Mouse (Mus musculus) CH12.LX (cell line): ENCODE data around the gene Pik3cb. TPM values are rescaled to one million over a fixed set of nuclear protein-coding genes. Genes with fewer than 3 reads are reported as not detected.

ENCODE experiments used
- DNase-seq: peaks from one replicate; pipeline ENCODE4 v3.0.0-alpha.2; 2013; ENCODE audit errors: extremely low read depth
- H3K27ac ChIP-seq: 2 replicates; pipeline ENCODE4 v1.5.1; 2012; ENCODE audit warnings: low read depth, mild to moderate bottlenecking, control low read depth, moderate library complexity; ENCODE audit not compliant: insufficient read depth
- H3K27me3 ChIP-seq: replicated peaks from 2 replicates; pipeline ENCODE3; 2012; ENCODE audit warnings: inconsistent platforms
- H3K36me3 ChIP-seq, 2 experiments: replicated peaks in 1 of 2; 2 replicates each; pipeline versions ENCODE3 to v1.6.1; 2012; ENCODE audit warnings: inconsistent platforms in 1 of 2, low read length in 1 of 2, mild to moderate bottlenecking in 1 of 2, mixed read lengths in 1 of 2, moderate library complexity in 1 of 2; ENCODE audit not compliant: control insufficient read depth in 1 of 2, insufficient read depth in 1 of 2
- H3K4me1 ChIP-seq, 2 experiments: 2 replicates each; pipeline ENCODE4 v1.6.1; 2012; ENCODE audit warnings: inconsistent platforms in 1 of 2, moderate library complexity in 1 of 2; ENCODE audit not compliant: insufficient read depth in 2 of 2, control insufficient read depth in 1 of 2
- H3K4me2 ChIP-seq: 2 replicates; pipeline ENCODE4 v1.6.1; 2012; ENCODE audit warnings: low read depth, mild to moderate bottlenecking, control low read depth; ENCODE audit not compliant: poor library complexity, insufficient read depth, severe bottlenecking
- H3K4me3 ChIP-seq, 3 experiments: fragments of 150-350 bp in 1 of 3; sonication (generic) in 1 of 3; replicated peaks in 1 of 3; 2 replicates each; pipeline versions ENCODE3 to v1.5.1; 2011 to 2012; ENCODE audit warnings: low read depth in 2 of 3, low read length in 2 of 3, mild to moderate bottlenecking in 2 of 3, moderate library complexity in 2 of 3, control low read depth in 1 of 3, improper control_type of control experiment in 1 of 3, inconsistent platforms in 1 of 3, mixed read lengths in 1 of 3; ENCODE audit not compliant: poor library complexity in 1 of 3
- H3K79me2 ChIP-seq: replicated peaks from 2 replicates; pipeline ENCODE4 v1.6.1; 2012; ENCODE audit warnings: mild to moderate bottlenecking, moderate library complexity; ENCODE audit not compliant: control insufficient read depth, poor library complexity, insufficient read depth, severe bottlenecking; ENCODE audit errors: extremely low read depth
- H3K9ac ChIP-seq: 2 replicates; pipeline ENCODE4 v1.6.1; 2012; ENCODE audit warnings: low read depth, mild to moderate bottlenecking, control low read depth, moderate library complexity; ENCODE audit not compliant: insufficient read depth
- H3K9me3 ChIP-seq: replicated peaks from 2 replicates; pipeline ENCODE3; 2012; ENCODE audit warnings: low read length, inconsistent platforms, mixed read lengths
- BHLHE40 ChIP-seq: IDR thresholded peaks from 2 replicates; pipeline ENCODE4 v1.6.1; 2011; ENCODE audit warnings: mild to moderate bottlenecking, low read depth, low read length, improper control_type of control experiment
- CHD1 ChIP-seq: IDR thresholded peaks from 2 replicates; pipeline ENCODE4 v1.6.1; 2012; ENCODE audit warnings: low read depth, low read length, improper control_type of control experiment, inconsistent platforms
- E2F4 ChIP-seq: IDR thresholded peaks from 2 replicates; pipeline ENCODE4 v1.6.1; 2011; ENCODE audit warnings: low read depth, low read length, improper control_type of control experiment; ENCODE audit not compliant: insufficient replicate concordance
- ELF1 ChIP-seq: IDR thresholded peaks from 2 replicates; pipeline ENCODE4 v1.6.1; 2014; ENCODE audit warnings: low read depth, mild to moderate bottlenecking, inconsistent platforms, low read length, improper control_type of control experiment
- EP300 ChIP-seq: IDR thresholded peaks from 2 replicates; pipeline ENCODE4 v1.6.1; 2011; ENCODE audit warnings: low read length, improper control_type of control experiment
- IRF4 ChIP-seq: IDR thresholded peaks from 2 replicates; pipeline ENCODE4 v1.6.1; 2014; ENCODE audit warnings: low read depth, mild to moderate bottlenecking, inconsistent platforms, low read length, improper control_type of control experiment
- JUND ChIP-seq: conservative IDR thresholded peaks from 2 replicates; pipeline ENCODE4 v1.6.1; 2011; ENCODE audit warnings: low read depth, low read length, improper control_type of control experiment
- KAT2A ChIP-seq: IDR thresholded peaks from 2 replicates; pipeline ENCODE4 v1.6.1; 2012; ENCODE audit warnings: low read length, improper control_type of control experiment, inconsistent platforms; ENCODE audit not compliant: insufficient replicate concordance
- MEF2A ChIP-seq: IDR thresholded peaks from 2 replicates; pipeline ENCODE4 v1.6.1; 2014; ENCODE audit warnings: low read depth, mild to moderate bottlenecking, inconsistent platforms, low read length, improper control_type of control experiment, borderline replicate concordance
- MXI1 ChIP-seq: IDR thresholded peaks from 2 replicates; pipeline ENCODE4 v1.6.1; 2011; ENCODE audit warnings: mild to moderate bottlenecking, low read depth, low read length, improper control_type of control experiment
- NELFE ChIP-seq: IDR thresholded peaks from 2 replicates; pipeline ENCODE4 v1.6.1; 2011; ENCODE audit warnings: low read depth, low read length, improper control_type of control experiment
- NRF1 ChIP-seq: IDR thresholded peaks from 2 replicates; pipeline ENCODE4 v1.6.1; 2014; ENCODE audit warnings: low read depth, mild to moderate bottlenecking, inconsistent platforms, low read length, improper control_type of control experiment, moderate library complexity
- PAX5 ChIP-seq: IDR thresholded peaks from 2 replicates; pipeline ENCODE4 v1.6.1; 2012; ENCODE audit warnings: low read length, inconsistent platforms, mixed read lengths
- RAD21 ChIP-seq: IDR thresholded peaks from 2 replicates; pipeline ENCODE4 v1.6.1; 2011; ENCODE audit warnings: low read depth, mild to moderate bottlenecking, low read length, improper control_type of control experiment, moderate library complexity
- RCOR1 ChIP-seq: conservative IDR thresholded peaks from 2 replicates; pipeline ENCODE4 v1.6.1; 2012; ENCODE audit warnings: low read depth, mild to moderate bottlenecking, inconsistent platforms, low read length, improper control_type of control experiment
- SMC3 ChIP-seq: IDR thresholded peaks from 2 replicates; pipeline ENCODE4 v1.6.1; 2011; ENCODE audit warnings: low read depth, low read length, improper control_type of control experiment
- TBP ChIP-seq: conservative IDR thresholded peaks from 2 replicates; pipeline ENCODE4 v1.6.1; 2011; ENCODE audit warnings: low read depth, low read length, improper control_type of control experiment
- ZC3H11A ChIP-seq: IDR thresholded peaks from 2 replicates; pipeline ENCODE4 v1.6.1; 2012; ENCODE audit warnings: low read depth, mild to moderate bottlenecking, inconsistent platforms, low read length, improper control_type of control experiment
- ZKSCAN1 ChIP-seq: IDR thresholded peaks from 2 replicates; pipeline ENCODE4 v1.6.1; 2012; ENCODE audit warnings: low read depth, inconsistent platforms, low read length, improper control_type of control experiment, borderline replicate concordance
- ZMIZ1 ChIP-seq: IDR thresholded peaks from 2 replicates; pipeline ENCODE4 v1.6.1; 2012; ENCODE audit warnings: low read depth, mild to moderate bottlenecking, inconsistent platforms, low read length, improper control_type of control experiment
- dilution Hi-C: fragments of 300-500 bp; cut with MboI; formaldehyde crosslinking; loops from 2 replicates; pipeline ENCODE4 v1.14.3; 2020; ENCODE audit warnings: low sequenced_read_pairs; ENCODE audit not compliant: extremely low pct_unique_long_range_greater_than_20kb, extremely low pct_ligation_motif_present
- in situ Hi-C: fragments of 300-500 bp; cut with MboI; formaldehyde crosslinking; loops from 3 replicates; pipeline ENCODE4 v1.14.3; 2019; ENCODE audit warnings: low sequenced_read_pairs, low pct_ligation_motif_present, low pct_unique_long_range_greater_than_20kb, mixed read lengths
- polyA plus RNA-seq: library from polyadenylated mRNA; unstranded; fragments of >175 nt; gene quantifications from 2 replicates; pipeline ENCODE4 v1.2.1, GENCODE M21; 2012; ENCODE audit warnings: low read depth; ENCODE audit not compliant: insufficient read length
- total RNA-seq, 2 experiments: library from RNA; depleted of rRNA; stranded (reverse); fragments of 300-350 nt in 1 of 2; fragments of >200 nt in 1 of 2; gene quantifications; 2 replicates each; pipeline ENCODE4 v1.2.3; 2012 to 2014

Pik3cb gene
- total and polyA plus RNA-seq, 3 experiments, result 1.0 to 3.2 (median 1.0) TPM

DNA sequence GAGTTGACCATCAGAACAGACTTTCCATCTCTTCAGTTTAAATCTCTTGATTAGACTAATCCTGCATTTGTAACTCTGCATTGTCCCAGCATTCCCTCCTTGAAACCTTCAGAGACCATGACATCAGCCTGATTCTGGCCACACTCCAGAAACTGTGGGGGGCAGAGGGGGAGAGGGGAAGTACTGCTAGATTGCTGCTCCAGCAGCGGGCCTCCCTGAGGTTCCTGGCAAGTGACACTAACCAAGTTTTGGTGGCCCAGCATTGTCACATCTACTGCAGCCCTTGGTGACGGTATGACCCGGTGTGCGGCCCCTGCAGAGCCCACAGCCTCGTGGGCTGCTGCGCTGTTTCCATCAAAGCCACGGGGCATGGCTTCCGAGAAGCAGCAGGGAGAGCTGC is 39.9 kb upstream of the Pik3cb start:
- Histone ChIP-seq H3K4me1 (peaks cover 2 to 6% of the 10 kb centered on the region in 2 experiments; a peak in 3 of 4 replicates), H3K4me3 (no peak overlapping the region), H3K79me2 (no peaks in the 10 kb centered on the region), H3K36me3 (no peaks in the 10 kb centered on the region), H3K9ac (no peak overlapping the region), H3K4me2 (no peak overlapping the region), H3K27me3 (no peaks in the 10 kb centered on the region), H3K9me3 (no peaks in the 10 kb centered on the region), H3K27ac (no peak overlapping the region)
- no peak for DNase-seq
- in situ Hi-C loops (no loop called here), dilution Hi-C loops (no loop called here)
- TF ChIP-seq EP300, result no peak
- no peak for TF ChIP-seq KAT2A
- no peak for TF ChIP-seq NELFE
- TF ChIP-seq ELF1, result no peak
- no peak for TF ChIP-seq RCOR1
- no peak for TF ChIP-seq JUND
- TF ChIP-seq NRF1, result no peak
- TF ChIP-seq RAD21, result no peak
- no peak for TF ChIP-seq ZKSCAN1
- TF ChIP-seq MEF2A, result no peak
- TF ChIP-seq TBP, result no peak
- TF ChIP-seq CHD1, result no peak
- TF ChIP-seq PAX5, result no peak
- TF ChIP-seq SMC3, result no peak
- TF ChIP-seq MXI1, result no peak
- no peak for TF ChIP-seq ZMIZ1
- no peak for TF ChIP-seq IRF4

GRCm38 (mm10) chr9:99178736-99179135 is 38.3 kb upstream of the Pik3cb start:
- Histone ChIP-seq H3K4me2 (no peak overlapping the region), H3K79me2 (no peaks in the 10 kb centered on the region), H3K4me1 (peaks cover 2 to 6% of the 10 kb centered on the region in 2 experiments; a peak in 3 of 4 replicates), H3K27me3 (no peaks in the 10 kb centered on the region), H3K36me3 (no peaks in the 10 kb centered on the region), H3K9me3 (no peaks in the 10 kb centered on the region), H3K9ac (no peak overlapping the region), H3K4me3 (no peak overlapping the region), H3K27ac (no peak overlapping the region)
- in situ Hi-C loops, result no loop called here
- no peak for DNase-seq
- dilution Hi-C loops, result no loop called here
- TF ChIP-seq BHLHE40 (no peak), E2F4 (no peak), ZC3H11A (no peak)
